Mouse (Mus musculus) heart, postnatal 0 days (tissue): ENCODE measurements at regions not wholly inside any gene's neighbourhood (a gene's known extent, or its start where the extent isn't known, plus 50 kb on each side); places are given as distances from the start of the nearest gene placed in this dataset.

Experiments used
- CTCF ChIP-seq: IDR thresholded peaks from 2 replicates; pipeline ENCODE4 v1.5.1; 2016; ENCODE audit warnings: antibody characterized with exemption, control low read depth, low read depth
- EP300 ChIP-seq: IDR thresholded peaks from 2 replicates; pipeline ENCODE4 v1.6.1; 2016; ENCODE audit warnings: antibody characterized with exemption, low read depth

DNA sequence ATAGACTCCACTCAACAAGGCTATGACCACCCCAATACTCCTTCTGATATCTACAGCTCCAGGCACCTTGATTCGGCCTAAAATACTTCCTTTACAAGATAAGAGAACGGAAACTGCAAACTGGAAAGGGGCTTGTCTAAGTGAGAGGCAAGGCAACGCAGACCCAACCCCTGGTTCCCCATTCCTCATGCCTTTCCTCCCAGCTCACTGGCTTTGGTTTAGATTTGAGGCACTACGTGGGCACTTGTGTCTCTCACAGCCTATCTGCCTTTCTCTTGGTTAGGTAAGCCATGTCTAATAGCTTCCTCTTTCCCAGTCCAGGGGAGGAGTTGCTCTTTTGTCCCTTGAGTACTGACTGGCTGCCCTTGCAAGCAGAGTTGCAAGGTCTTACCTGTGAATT, 78.5 kb upstream of the Rybp start:
- TF ChIP-seq CTCF (no peak), EP300 (no peak)
